Mouse (Mus musculus) kidney, postnatal 36 days (tissue): ENCODE measurements around the gene Olfr1115.
"Not testable (repeated sequence)": the region's sequence is repeated elsewhere in the genome, so short reads cannot be mapped to it uniquely, and the experiment has no call there.

ENCODE experiments used
- DNase-seq, 2 experiments: peaks; one replicate each; pipeline ENCODE4 v3.0.0; 2021 to 2022; ENCODE audit warnings: mixed read lengths in 2 of 2

Gene Olfr1115

DNA sequence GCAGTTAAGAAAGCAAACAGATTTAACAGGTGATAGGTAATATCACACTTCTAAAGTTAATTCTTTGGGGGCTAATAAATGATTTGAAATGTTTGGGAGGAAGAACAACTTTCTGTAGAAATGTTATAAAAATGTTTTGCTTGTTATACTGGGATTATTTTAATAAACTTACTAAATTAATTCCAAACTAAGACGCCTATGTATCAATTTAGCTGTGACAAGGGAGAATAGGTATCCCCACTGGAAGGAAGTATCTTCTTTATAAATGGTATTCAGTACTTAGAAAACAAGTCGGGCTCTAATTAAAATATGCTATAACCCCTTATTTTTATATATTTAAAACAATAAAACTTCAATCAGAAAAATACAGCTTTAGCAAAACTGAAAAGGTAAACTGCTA lies at the start of gene Olfr1115:
Gene Olfr1115, plus strand, starts transcription at position 301 of the 400 bp plus-strand sequence.
- DNase-seq: no peak

DNA sequence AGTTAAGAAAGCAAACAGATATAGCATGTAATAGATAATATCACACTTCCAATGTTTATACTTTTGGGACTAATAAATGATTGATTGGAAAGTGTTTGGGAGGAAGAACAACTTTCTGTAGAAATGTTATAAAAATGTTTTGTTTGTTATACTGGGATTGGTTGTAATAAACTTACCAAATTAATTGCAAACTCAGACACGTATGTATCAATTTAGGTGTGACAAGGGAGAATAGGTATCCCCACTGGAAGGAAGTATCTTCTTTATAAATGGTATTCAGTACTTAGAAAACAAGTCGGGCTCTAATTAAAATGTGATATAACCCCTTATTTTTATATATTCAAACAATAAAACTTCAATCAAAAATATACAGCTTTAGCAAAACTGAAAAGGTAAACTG lies 39.1 kb upstream of the Olfr1115 start, which contains the start of gene Olfr1113:
Gene Olfr1113, plus strand, starts transcription at position 301 of the 400 bp plus-strand sequence.
- no peak for DNase-seq

DNA sequence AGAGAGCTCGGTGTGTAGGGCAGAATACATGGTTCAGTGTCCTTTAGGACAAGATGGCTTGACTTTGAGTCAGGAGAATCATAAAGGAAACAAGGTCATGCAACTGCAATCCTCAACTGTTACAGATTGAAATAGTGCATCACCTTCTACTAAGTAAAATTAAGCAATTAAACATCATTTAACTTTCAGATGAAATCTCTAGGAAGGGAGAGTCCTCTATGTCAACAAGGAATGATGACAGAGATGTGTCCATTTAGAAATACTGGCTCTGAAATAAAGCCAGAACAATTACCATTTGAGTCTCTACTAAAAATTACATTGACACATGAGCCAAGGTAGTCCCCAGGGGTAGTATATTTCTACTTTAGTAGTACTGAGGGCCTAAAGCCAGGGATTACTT lies 19.4 kb downstream of the Olfr1115 start, which contains the start of gene Olfr1116:
Gene Olfr1116, plus strand, starts transcription at position 301 of the 400 bp plus-strand sequence.
- no peak for DNase-seq

DNA sequence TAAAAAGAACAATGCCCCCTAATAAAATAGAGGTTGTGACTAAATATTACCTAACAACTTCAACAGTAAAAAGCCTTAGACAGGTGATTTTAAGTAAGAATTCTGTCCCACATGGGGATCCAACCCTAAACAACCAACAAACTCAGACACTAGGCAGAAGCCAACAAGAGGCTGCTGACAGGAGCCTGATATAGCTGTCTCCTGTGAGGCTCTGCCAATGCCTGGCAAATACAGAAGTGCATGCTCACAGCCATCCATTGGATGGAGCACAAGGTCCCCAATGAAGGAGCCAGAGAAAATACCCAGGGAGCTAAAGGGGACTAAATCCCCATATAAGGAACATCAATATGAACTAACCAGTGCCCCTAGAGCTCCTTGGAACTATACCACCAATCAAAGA lies 46.2 kb downstream of the Olfr1115 start:
- not testable (repeated sequence) for DNase-seq
